Mouse (Mus musculus) small intestine, adult 2 months (tissue): Measurements from ENCODE around the gene Fndc10.

Source experiments
- CTCF ChIP-seq: fragments of 200-500 bp; IDR thresholded peaks from 2 replicates; pipeline ENCODE4 v1.5.1; 2012; ENCODE audit warnings: low read depth, mild to moderate bottlenecking, control low read depth, inconsistent platforms, low read length, moderate library complexity, mixed read lengths; ENCODE audit not compliant: insufficient replicate concordance, insufficient read length; ENCODE audit errors: extremely low read depth
- POLR2A ChIP-seq: fragments of 200-500 bp; IDR thresholded peaks from 2 replicates; pipeline ENCODE4 v1.6.1; 2012; ENCODE audit warnings: low read depth, mild to moderate bottlenecking, control low read depth, inconsistent platforms, low read length, moderate library complexity

DNA sequence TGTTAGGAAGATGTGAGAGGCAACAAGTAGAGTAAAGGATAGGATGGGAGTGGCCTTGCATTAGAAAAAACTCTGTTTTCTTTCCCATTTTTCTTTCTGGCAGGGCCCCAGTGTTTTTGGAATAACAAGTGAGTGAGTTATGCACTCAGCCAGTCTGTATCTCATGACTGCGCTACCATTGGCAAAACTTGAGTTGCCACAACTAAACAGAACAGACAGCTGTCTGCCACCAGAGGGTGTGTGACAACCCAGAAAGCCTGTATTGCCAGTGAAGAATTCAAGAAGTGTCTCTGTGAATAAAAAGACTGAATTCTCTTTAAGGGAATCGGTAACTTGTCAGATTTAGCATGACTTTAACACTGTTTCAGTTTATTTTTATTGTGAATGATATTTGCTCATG, 18.2 kb upstream of the Fndc10 start:
- TF ChIP-seq POLR2A (no peak), CTCF (0 out of 2 replicates have a peak, but pooled peaks have one; percentile 11)
